Mouse (Mus musculus): Measurements from ENCODE around the gene Gmeb2. TPM values are rescaled to one million over a fixed set of nuclear protein-coding genes. Genes with fewer than 3 reads are reported as not detected.

The Gmeb2 gene
- total and polyA plus RNA-seq, 3 experiments = 11.6 to 20.7 (median 17.3) TPM

DNA sequence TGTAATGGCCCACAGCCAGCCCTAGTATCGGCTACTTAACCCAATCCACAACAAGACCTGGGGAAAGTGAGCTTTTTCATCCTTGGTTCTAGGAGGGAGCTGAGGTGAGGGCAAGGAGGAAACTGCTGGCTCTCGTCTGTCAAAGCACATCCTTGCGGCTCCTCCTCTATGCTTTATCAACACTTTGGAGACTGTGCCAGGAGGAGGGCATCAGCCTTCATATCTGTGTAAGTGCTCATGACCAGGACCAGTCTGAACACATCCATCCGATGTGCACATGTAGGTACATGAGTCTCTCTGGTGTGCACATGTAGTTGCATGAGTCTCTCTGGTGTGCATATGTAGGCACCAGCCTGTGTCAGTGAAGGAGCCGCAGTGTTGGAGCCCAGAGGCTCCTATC is 82.2 kb downstream of the Gmeb2 start (continued):
- no peak for TF ChIP-seq JUN (IDR thresholded peaks at IDR 0.05; ENCODE audit: insufficient read depth, low read depth, low read length)

DNA sequence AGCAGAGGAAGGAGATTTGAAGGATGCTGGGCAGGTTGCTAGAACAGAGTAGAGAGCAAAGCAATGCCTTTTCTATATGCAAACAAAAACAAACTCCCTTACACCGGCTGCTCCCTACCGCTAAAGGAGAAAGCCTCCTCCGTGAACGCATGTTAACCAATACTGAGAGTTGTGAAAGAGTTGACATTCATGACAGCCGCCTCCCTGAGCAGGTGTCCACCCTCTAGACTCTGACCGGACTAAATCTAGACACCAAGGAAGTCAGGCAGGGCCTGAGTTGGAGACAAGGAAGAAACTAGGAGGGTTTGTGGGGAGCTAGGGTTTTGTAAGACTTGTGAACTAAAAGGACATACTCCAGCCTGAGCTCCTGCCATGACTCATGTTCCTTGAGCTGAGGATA is 84.9 kb downstream of the Gmeb2 start:
- no peaks in the 10 kb centered on the region for H3K27me3 ChIP-seq (replicated peaks)
- in situ Hi-C loops (cut with MboI; ENCODE audit: low pct_ligation_motif_present, low pct_unique_long_range_greater_than_20kb, low sequenced_read_pairs) = no loop called here

DNA sequence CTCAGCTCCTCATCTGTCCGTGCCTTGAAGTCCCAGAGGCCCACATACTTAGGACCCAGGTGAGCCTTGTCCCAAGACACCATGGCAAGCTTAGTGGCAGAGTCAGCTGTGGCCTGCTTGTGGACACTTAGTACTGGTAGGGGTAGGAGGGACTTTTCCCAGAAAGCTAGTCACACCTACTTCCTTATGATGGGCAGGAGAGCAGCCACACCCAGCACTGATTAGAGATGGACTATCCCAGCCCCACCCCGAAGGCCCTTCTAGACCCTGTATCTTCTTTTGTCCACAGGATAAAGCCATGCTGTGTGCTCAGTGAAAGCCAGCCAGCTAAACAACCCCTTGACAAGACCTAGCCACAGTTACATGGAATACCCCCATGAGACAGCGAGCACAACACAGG is 85.4 kb downstream of the Gmeb2 start, which contains the start of gene Ptk6:
TSS of gene Ptk6 (minus strand) at position 368 of the 400 bp plus-strand sequence.
- Histone ChIP-seq H3K9me3 (replicated peaks; ENCODE audit: low read length) (no peaks in the 10 kb centered on the region), H3K36me3 (replicated peaks in 1 of 2; ENCODE audit: control insufficient read depth in 1 of 2, insufficient read depth in 1 of 2, low read length in 1 of 2) (no peaks in the 10 kb centered on the region), H3K4me1 (ENCODE audit: control insufficient read depth in 1 of 2, insufficient read depth in 2 of 2) (peaks cover 8 to 9% of the 10 kb centered on the region in 2 experiments; a peak in 3 of 4 replicates), H3K27me3 (replicated peaks) (no peaks in the 10 kb centered on the region), H3K9ac (ENCODE audit: insufficient read depth, low read depth) (no peak within 1 kb of the TSS), H3K27ac (ENCODE audit: insufficient read depth, low read depth) (no peak within 1 kb of the TSS), H3K4me3 (replicated peaks in 1 of 3; ENCODE audit: low read depth in 2 of 3, low read length in 2 of 3, poor library complexity in 1 of 3) (no peak within 1 kb of the TSS), H3K4me2 (ENCODE audit: insufficient read depth, low read depth, poor library complexity, severe bottlenecking) (no peak within 1 kb of the TSS), H3K79me2 (replicated peaks; ENCODE audit: control insufficient read depth, extremely low read depth, insufficient read depth, poor library complexity, severe bottlenecking) (no peaks in the 10 kb centered on the region)
- no peak for DNase-seq (ENCODE audit: extremely low read depth)
- in situ Hi-C loops (cut with MboI; ENCODE audit: low pct_ligation_motif_present, low pct_unique_long_range_greater_than_20kb, low sequenced_read_pairs) = no loop called here
- TF ChIP-seq NRF1 (IDR thresholded peaks at IDR 0.05; ENCODE audit: low read depth, low read length) = no peak
- no peak for TF ChIP-seq USF2 (conservative IDR thresholded peaks at IDR 0.05; ENCODE audit: low read depth, low read length)
- dilution Hi-C loops (cut with MboI; ENCODE audit: extremely low pct_ligation_motif_present, extremely low pct_unique_long_range_greater_than_20kb, low sequenced_read_pairs) = no loop called here

More for the DNA sequence above, 84.9 kb downstream of the Gmeb2 start:
- no peak overlapping the region for H3K4me3 ChIP-seq (replicated peaks in 1 of 3; ENCODE audit: low read depth in 2 of 3, low read length in 2 of 3, poor library complexity in 1 of 3)
- TF ChIP-seq POLR2A (IDR thresholded peaks at IDR 0.05; ENCODE audit: low read depth, low read length) = no peak
- TF ChIP-seq JUND (conservative IDR thresholded peaks at IDR 0.05; ENCODE audit: low read depth, low read length) = no peak
- TF ChIP-seq ELF1 (IDR thresholded peaks at IDR 0.05; ENCODE audit: low read depth, low read length) = no peak
- no peak for TF ChIP-seq E2F4 (IDR thresholded peaks at IDR 0.05; ENCODE audit: insufficient replicate concordance, low read depth, low read length)
- TF ChIP-seq NELFE (IDR thresholded peaks at IDR 0.05; ENCODE audit: low read depth, low read length) = no peak
- no peak for TF ChIP-seq MAZ (IDR thresholded peaks at IDR 0.05; ENCODE audit: low read depth, low read length)
- no peak for TF ChIP-seq MAX (IDR thresholded peaks at IDR 0.05; ENCODE audit: low read length)
- no peak for TF ChIP-seq POLR2AphosphoS2 (IDR thresholded peaks at IDR 0.05; ENCODE audit: low read depth, low read length)
- no peaks in the 10 kb centered on the region for H3K36me3 ChIP-seq (replicated peaks in 1 of 2; ENCODE audit: control insufficient read depth in 1 of 2, insufficient read depth in 1 of 2, low read length in 1 of 2)
- dilution Hi-C loops (cut with MboI; ENCODE audit: extremely low pct_ligation_motif_present, extremely low pct_unique_long_range_greater_than_20kb, low sequenced_read_pairs) = no loop called here
- H3K27ac ChIP-seq (ENCODE audit: insufficient read depth, low read depth) = no peak overlapping the region
- H3K4me1 ChIP-seq (ENCODE audit: control insufficient read depth in 1 of 2, insufficient read depth in 2 of 2) = peaks cover 8 to 9% of the 10 kb centered on the region in 2 experiments; a peak in 3 of 4 replicates
- no peak overlapping the region for H3K4me2 ChIP-seq (ENCODE audit: insufficient read depth, low read depth, poor library complexity, severe bottlenecking)
- no peak for DNase-seq (ENCODE audit: extremely low read depth)
- no peaks in the 10 kb centered on the region for H3K79me2 ChIP-seq (replicated peaks; ENCODE audit: control insufficient read depth, extremely low read depth, insufficient read depth, poor library complexity, severe bottlenecking)
- H3K9me3 ChIP-seq (replicated peaks; ENCODE audit: low read length) = no peaks in the 10 kb centered on the region
- H3K9ac ChIP-seq (ENCODE audit: insufficient read depth, low read depth) = no peak overlapping the region

DNA sequence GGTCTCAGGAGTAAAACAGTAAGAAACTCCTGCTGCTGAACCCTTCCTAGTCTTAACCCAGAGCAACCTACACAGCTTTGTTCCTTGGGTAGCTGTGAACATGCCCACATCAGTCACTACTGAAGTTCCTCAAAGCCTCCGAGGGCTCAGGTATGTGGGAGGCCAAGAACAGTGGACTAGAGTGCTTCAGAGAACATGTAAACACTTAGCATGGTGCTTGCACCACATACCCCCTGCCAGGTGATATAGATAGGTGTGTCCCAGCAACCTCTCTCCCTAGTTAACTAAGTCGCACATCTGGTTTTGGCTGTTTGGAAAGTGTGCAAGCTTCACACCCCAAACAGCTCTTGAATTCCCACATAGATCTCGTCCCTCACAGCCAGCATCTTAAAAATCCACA is 86.2 kb downstream of the Gmeb2 start:
- no peaks in the 10 kb centered on the region for H3K36me3 ChIP-seq (replicated peaks in 1 of 2; ENCODE audit: control insufficient read depth in 1 of 2, insufficient read depth in 1 of 2, low read length in 1 of 2)
- no peak overlapping the region for H3K9ac ChIP-seq (ENCODE audit: insufficient read depth, low read depth)
- H3K27ac ChIP-seq (ENCODE audit: insufficient read depth, low read depth) = no peak overlapping the region
- DNase-seq (ENCODE audit: extremely low read depth) = no peak
- TF ChIP-seq EP300 (IDR thresholded peaks at IDR 0.05; ENCODE audit: low read length) (no peak), MAZ (IDR thresholded peaks at IDR 0.05; ENCODE audit: low read depth, low read length) (no peak), RCOR1 (conservative IDR thresholded peaks at IDR 0.05; ENCODE audit: low read depth, low read length) (no peak), SMC3 (IDR thresholded peaks at IDR 0.05; ENCODE audit: low read depth, low read length) (no peak), TCF12 (IDR thresholded peaks at IDR 0.05; ENCODE audit: low read depth, low read length) (no peak), MAX (IDR thresholded peaks at IDR 0.05; ENCODE audit: low read length) (no peak), USF1 (IDR thresholded peaks at IDR 0.05; ENCODE audit: low read depth, low read length) (no peak), UBTF (IDR thresholded peaks at IDR 0.05; ENCODE audit: low read depth, low read length) (no peak)
- peaks cover 8 to 9% of the 10 kb centered on the region in 2 experiments; a peak in 3 of 4 replicates for H3K4me1 ChIP-seq (ENCODE audit: control insufficient read depth in 1 of 2, insufficient read depth in 2 of 2)
- dilution Hi-C loops (cut with MboI; ENCODE audit: extremely low pct_ligation_motif_present, extremely low pct_unique_long_range_greater_than_20kb, low sequenced_read_pairs) (no loop called here), in situ Hi-C loops (cut with MboI; ENCODE audit: low pct_ligation_motif_present, low pct_unique_long_range_greater_than_20kb, low sequenced_read_pairs) (no loop called here)
- no peaks in the 10 kb centered on the region for H3K27me3 ChIP-seq (replicated peaks)
- H3K9me3 ChIP-seq (replicated peaks; ENCODE audit: low read length) = no peaks in the 10 kb centered on the region
- no peak overlapping the region for H3K4me2 ChIP-seq (ENCODE audit: insufficient read depth, low read depth, poor library complexity, severe bottlenecking)
- H3K4me3 ChIP-seq (replicated peaks in 1 of 3; ENCODE audit: low read depth in 2 of 3, low read length in 2 of 3, poor library complexity in 1 of 3) = no peak overlapping the region
- no peaks in the 10 kb centered on the region for H3K79me2 ChIP-seq (replicated peaks; ENCODE audit: control insufficient read depth, extremely low read depth, insufficient read depth, poor library complexity, severe bottlenecking)
